Mouse (Mus musculus) spleen, adult 18-20 months (tissue): Measurements from ENCODE around the gene Nsl1.
"Not testable (repeated sequence)": the region's sequence is repeated elsewhere in the genome, so short reads cannot be mapped to it uniquely, and the experiment has no call there.

Experiments
- DNase-seq, 2 experiments: peaks; one replicate each; pipeline ENCODE4 v3.0.0; 2022; ENCODE audit warnings: mixed read lengths in 2 of 2

Gene Nsl1

DNA sequence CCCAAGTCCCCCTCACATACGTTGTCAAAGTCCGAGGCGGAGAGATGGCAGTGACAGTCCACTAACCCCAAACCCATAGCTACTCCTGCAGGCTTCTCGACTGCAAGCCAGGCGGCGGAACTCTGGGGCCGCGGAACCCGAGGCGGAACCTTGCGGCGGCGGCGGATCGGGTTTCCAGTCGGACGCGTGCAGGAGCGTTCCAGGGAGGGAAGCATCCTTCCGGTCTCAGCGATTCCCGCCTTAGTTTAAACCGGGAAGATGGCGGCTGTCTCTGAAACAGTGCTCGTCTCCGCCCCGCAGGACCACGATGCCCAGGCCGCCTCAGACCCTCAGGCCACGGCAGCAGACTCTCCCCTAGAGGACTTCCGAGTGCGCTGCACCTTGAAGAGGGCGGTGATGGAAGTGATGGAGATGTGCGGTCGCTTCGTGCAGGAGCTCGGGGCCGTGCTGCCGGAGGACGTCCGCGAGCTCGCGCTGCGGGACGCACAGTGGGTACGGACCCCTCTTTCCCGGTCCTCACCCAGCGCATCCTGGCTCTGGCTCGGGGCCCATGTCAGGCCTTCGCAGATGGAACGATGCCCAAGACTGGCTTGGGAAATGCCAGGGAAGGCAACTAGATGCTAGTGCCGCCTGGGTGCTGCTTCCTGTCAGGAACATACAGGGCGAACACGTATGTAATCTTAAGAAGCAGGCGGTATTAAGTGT, at the start of gene Nsl1, which contains the start of gene Tatdn3:
Gene Nsl1, plus strand, starts transcription at position 232 of the 705 bp plus-strand sequence.
Gene Tatdn3, minus strand, starts transcription at position 152 of the 705 bp plus-strand sequence.
- peak; percentile 79 to 93 for DNase-seq

DNA sequence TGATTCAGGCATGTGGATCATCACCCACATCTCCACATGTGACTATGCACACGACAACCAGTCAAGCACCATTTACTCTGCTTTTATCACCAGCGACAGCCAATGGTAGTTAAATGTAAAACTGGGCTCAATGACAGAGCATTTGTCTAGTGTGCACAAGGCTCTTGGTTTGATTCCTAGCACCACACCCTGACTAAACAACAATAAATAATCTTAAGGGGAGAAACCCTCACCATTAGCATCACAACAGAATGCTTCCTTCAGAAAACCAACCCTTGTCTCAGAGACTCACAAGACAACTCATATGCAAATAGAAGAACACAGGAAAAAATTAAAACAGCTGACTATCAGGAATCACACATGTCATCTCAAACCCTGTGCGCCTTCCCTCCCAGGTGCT, 48.5 kb upstream of the Nsl1 start:
- no peak for DNase-seq

DNA sequence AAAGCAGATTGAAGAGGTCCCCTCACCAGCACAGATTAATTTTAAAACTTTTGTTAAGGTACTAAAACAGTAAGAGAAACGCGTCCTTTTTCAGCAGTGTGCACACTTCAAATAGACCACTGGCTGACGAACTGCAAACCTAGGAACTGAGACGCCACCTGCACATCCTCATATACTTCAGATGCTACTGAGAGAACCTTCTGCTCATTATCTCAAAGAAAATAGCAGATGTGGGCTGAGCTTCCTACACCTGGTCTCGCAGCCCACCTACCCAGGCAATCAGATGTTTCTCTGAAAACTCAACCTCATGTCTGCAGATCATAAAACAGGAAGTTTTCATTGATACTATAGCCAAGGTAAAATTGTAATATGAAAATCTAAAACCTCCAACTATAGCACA, 43.0 kb upstream of the Nsl1 start:
- DNase-seq: no peak

DNA sequence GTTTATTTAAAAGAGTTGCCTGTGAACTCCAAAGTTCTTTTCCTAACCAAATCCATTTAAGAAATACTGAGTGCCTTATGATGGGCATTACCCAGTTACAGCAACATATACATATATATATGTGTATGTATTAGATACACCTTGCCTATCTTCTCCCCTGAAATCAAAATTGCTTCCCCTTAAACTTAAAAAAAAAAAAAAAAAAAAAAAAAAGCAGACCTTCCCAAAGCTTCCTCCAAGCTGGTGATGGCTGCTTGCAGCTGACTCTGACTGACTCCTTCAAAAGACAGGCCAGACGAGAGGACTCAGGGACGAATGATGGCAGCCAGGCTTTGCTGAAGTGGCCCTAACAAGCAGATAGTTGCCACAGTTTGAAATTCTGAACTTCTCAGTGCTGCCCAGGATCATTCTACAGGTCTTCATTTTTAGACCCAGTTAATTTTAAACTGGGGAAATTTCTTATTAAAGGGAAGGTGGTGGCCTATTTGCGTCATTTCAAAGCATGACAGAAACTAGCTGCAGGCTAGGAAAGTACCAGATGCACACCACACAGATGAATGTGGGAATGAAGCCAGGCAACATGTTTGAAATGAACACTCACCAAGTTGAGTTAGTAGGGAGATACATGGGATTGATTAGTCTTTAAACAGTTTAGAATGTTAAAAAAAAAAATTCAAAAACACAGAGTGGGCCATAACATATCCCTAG, 42.4 kb upstream of the Nsl1 start:
- no peak for DNase-seq

DNA sequence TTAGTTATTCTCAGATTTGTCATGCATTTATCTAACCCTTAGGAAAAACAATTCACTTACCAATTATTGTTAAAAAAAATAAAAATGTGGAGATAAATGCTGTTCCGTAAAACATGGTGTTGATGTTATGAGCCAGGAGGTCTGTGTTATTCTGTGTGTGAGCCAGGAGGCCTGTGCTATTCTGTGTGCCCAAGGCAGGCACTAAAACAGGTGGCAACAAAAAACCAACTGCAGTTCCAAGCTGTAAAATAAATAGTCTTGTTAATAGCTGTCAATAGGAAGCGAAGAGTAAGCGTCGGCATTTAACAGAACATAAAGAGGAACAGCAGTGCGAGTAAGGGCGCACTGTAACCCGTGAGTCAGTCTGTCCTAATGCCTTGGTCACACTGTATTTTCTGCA, 41.8 kb upstream of the Nsl1 start:
- no peak for DNase-seq

DNA sequence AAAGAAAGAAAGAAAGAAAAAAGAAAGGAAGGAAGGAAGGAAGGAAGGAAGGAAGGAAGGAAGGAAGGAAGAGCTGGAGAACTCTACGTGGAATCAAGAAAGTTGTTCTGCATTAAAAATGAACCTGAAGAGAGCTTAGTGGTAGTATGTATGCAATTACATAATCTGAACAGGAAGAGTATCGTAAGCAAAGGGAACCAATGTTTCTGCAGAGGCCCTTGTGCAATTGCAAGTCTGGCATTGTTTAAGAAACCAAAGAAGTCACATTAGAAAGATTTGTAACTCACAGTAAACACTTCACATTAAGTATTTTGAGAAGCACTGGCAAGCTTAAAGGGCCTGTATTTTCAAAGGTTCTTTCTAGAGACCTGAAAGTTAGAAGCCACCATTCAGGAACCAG, 39.7 kb upstream of the Nsl1 start:
- DNase-seq: no peak

DNA sequence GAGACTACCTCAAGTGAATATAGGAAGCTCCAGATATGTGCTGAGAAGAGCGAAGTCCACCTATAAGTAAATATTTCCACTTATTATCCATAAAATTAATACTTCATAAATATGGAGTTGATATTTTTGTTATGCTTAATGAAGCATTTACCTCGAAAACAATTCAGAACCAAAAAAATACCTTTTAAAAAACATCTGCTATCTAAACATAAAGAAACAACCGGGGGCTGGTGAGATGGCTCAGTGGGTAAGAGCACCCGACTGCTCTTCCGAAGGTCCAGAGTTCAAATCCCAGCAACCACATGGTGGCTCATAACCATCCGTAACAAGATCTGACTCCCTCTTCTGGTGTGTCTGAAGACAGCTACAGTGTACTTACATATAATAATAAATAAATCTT, 39.0 kb upstream of the Nsl1 start:
- DNase-seq: not testable (repeated sequence)

DNA sequence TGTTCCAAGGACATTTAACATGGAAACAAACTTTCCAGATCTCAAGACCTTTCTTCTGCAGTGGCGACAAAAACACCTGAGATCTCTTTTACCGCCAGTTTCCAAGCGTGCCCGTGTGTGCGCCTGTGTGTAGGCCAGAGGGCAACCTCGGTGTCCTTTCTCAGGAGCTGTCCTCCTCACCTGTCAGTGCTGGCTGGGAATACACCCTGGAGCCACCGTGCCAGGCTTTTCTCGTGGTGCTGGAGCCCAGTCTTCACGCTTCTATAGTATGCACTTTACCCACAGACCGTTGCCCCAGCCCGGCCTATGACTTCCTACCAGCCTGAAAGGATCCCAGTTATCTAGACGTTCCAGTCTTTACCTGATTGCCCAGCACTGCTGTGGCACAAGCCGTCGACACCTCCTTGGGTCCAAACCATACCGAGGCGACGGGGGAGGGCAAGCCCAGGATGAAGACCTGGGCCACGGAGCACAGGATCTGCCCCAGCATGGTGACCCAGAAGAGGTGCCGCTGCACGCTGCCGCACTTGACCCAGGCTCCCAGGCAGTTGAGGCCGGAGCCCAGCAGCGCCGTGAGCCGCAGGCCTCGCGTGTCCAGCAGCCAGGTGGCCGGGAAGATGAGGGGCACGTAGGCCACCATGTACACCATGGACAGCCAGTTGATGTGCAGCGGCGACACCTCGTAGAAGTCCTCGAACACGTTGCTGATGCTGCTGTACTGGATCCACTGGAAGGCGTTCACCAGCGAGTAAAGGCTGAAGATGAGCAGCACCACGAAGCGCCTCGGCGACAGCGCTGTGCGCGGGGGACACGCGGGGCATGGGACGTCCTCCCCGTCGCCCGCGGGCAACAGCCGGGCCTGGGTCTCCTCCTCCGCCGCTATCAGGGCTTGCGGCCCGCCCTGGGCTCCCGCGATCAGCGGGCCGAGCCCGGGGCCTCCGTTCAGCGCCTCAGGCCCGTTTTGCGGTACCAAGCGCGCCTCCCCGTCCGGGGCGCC, 37.5 kb upstream of the Nsl1 start:
- no peak for DNase-seq

DNA sequence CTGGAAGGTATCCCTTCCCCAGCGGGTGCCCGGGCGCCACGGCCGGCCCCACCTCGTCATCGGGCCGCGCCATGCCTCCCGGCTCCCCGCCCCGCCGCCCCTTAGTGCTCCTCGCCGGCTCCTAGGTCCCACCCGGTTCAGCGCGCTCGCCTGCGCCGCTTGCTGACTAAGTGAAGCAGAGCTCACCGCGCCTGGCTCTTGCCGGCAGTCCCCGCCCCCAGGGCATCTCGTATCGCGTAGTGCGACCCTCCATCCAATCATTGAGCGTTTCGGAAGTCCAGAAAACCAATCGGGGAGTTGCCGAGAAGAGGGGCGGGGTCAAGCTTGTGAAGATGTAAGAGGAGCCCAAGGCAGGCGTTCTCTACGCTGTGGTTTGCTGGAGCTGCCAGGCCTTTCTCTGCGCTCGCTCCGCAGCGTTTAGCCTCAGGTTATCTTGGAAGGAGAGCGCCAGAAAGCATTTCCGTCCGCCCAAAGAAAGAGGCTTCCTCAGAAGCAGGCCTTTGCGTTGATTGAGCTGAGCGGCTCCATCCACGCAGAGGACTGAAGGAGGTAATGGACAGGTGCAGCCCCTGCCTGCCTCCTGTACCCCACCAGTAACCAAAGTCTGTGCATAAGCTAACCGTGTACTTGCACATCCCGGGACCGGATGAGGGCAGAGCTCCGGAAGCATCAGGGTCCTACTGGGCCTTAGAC, 36.6 kb upstream of the Nsl1 start, which contains the start of gene Flvcr1:
Gene Flvcr1, minus strand, starts transcription at position 138 of the 693 bp plus-strand sequence.
- peak; percentile 96 to 97 for DNase-seq

DNA sequence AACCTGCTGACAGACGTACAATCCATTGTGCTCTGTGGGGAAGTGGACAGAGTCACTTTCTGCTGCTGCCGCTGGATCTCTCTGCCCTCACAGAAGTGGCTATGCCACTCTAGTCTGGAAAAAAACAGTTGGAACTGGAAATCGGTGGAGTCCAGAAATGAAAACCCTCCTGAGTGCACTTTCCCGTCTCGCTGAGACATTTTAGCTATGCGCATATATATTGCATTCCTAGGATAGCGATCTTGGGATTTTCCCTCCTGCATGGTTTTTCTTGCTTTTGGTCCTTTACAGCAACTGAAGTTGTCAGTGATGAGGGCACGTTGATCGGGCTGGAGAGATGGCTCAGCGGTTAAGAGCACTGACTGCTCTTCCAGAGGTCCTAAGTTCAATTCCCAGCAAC, 32.6 kb upstream of the Nsl1 start:
- no peak for DNase-seq

DNA sequence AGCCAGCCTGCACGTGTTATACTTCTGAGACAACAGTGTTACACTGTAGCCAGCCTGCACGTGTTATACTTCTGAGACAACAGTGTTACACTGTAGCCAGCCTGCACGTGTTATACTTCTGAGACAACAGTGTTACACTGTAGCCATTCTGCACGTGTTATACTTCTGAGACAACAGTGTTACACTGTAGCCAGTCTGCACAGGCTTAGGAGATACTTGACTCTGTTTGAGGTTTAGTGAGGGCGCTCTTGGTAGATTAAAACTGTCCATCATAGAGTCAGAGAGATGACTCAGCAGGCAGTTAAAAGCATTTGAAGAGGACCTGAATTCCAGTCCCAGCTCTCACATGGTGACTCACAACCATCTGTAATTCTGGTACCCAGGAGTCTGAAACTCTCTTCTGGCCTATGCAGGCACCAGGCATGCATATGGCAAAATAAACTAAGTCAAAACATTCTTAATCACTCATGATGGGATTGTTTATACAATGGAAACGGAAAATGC, 31.8 kb upstream of the Nsl1 start:
- DNase-seq: not testable (repeated sequence)

DNA sequence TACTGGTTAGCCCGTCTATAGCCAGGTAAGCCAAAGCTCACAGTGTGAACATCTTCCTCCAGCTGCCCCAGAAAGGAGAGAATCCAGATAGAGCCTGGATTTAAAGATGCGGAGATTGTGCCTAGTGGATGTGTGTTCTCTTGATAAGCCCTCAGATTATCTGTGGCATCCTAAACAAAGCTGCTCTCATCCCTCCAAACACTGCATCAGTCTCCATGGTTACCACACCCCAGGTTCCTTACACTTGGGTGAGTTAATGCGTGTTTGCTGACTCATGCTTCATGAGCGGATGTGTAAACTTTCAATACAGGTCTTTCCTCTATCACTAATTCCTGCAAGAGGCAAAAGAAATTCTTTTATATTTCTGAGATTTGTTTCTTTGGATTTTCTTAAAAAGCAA, 27.2 kb upstream of the Nsl1 start:
- no peak for DNase-seq

DNA sequence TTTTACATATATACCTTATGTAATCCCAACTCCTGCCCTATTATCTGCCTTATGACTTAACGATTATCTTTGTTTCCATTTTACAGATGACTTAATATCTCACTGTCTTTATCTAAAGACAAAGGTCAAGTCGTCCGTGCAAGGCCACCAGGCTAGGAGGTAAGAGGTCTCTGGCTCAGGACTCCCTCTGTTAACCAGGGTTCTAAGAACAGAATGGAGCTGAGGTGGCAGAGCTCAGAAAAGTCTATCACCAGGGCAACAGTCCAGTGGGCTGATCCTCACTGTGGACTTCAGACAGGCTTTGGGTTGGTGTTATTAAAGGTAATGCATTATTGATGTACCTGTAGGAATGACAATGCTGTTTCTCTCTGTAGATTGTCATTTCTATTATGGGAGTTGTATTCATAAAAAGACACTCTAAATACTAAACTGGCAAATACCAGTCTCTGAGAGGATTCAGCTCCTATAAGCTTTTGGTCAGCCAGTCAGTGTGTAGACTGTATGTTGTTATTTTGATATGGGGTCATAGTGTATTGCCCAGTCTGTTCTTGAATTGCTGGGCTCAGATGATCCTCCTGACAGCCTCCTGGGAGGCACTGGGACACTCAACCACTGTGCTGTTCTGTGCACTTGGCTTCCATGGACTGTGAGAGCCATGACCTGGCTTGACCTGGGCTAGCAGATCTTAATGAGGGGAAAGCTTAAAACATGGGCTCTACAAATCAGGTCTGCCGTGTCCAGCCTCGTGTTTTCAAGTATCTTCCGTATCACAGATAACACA, 26.1 kb upstream of the Nsl1 start, which contains the start of gene Spata45:
Gene Spata45, plus strand, starts transcription at position 86 of the 781 bp plus-strand sequence.
- no peak for DNase-seq

DNA sequence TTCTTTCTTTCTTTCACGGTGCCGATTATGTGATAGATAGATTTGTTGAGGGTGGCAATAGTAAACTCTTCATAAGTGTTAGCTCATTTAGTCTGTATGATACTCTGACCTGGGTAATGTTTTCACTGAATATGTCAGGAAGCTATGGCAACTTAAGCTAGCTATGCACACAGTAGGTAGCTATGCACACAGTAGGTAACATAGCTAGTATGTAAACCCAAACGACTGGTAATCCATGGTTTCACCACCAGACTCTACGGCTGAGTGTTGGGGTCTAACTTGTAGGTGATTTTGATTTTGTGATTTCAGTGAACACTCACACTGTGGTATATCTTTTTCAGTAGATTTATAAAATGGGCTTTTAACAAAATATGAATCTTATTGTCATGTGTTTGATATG, 24.8 kb upstream of the Nsl1 start:
- DNase-seq: no peak

DNA sequence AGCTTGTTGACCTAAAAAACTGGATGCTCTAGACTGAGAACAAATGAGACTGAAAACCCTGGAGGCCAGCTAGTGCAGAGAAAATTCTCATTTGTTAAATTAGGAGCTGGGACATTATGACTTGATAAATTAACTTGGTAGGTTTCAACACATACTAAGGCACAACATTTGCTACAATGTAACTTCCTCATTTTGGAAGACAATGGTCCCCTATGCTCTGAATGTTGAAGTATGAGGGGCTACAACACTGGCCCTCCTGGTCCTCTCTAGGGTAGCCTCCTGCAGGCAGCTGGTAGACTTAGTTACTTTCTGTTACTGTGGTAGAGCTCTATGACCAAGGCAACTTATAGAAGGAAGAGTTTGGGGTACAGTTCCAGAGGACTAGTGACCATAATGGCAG, 21.5 kb upstream of the Nsl1 start:
- DNase-seq: no peak

DNA sequence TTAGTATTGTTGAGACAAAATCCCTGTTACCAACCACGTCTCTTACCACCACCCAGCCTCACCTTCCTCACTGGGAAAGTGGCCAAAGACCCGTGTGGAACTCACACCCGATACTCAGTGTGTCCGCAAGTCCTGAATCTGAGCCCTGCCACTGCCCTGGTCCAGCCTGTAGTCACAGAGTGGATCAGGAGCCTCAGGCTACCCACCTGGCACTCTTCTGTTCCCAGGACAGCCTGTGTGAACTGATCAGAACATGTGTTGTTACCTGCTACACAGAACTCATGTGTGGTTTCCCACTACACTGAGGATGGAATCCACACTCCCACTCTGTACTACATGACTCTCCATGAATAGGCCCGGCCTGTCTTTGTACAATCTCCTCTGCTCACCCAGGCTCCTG, 20.7 kb upstream of the Nsl1 start:
- DNase-seq: no peak

DNA sequence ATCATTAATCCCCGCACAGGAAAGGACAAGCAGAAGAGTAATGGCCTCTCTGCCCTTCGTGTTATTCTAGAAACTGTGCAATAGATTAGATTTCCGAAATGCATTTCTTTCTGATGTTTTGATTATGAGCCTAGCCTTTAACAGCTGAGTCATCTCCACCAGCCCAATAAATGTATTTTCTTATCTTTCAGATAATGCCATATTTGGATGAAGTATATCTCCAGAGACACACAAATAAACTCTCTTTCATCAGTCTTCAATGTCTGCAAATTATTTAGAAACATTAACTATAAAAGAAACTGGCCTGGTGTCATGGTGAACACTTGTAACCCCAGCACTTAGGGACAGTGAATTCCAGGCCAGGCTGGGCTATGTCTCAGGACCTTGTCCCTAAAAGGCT, 20.1 kb upstream of the Nsl1 start:
- DNase-seq: no peak

DNA sequence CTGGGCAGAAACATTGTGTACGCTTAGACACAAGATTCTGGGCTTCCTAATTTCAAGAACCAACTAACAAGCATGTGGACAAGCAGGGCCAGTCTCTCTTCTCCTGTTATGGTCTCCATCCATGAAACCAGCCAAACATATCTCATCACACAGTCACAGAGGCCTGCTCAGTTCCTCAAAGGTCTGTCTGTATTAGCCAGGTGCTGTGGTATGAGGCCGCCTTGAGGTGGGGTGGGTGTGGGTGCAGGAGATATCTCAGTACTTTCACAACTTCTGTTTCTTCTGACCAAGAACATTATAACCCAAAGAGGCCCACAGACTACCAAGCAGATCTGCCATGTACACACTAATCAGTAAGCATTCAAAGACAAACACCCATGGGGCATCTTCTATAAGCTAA, 17.5 kb upstream of the Nsl1 start:
- no peak for DNase-seq

DNA sequence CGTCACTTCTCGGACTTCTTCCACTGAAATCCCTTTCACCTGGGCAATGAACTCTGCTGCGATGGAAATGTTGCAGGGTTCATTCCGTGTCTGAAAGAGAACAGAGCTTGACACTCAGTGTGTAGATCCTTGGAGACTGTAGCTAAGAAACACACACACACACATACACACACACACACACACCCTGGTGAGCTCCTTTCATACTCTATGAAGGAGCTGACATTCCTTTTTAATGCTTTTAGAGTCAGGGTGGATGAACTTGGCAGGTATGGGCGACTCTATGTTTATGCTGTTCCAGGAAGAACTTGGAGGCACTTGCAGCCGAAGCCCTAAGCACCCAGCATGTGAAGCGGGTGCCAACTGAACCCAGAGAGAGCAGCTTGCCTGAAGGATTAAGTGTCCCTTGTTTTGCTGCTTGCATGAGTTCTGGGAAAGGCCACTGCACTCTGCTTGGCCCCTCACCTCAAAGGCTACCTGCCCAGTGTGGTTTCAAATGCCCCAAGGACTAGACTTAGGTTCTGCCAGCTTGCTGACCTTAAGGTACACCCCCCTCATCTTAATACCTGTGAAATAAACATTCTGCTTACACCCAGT, 16.5 kb upstream of the Nsl1 start:
- DNase-seq: no peak

DNA sequence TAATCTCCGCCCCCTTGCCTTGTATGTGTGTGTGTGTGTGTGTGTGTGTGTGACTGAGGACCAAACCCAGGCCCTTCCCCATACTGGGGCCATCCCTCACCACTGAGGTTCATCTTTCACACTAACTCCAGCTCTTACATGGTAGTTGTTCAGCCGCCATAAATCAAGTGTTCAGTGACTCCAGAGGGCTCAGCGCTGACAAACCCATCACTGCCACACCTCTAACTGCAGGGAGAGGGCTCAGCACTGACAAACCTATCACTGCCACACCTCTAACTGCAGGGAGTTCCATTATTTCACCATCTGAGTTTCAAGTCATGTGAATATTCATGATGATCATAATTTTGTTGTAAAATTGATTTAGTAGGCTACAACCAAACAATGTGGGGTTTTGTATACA, 9.3 kb upstream of the Nsl1 start:
- DNase-seq: no peak
